Mouse (Mus musculus) midbrain, postnatal 0 days (tissue): ENCODE data around the gene Bap1. TPM values are rescaled to one million over a fixed set of nuclear protein-coding genes. Genes with fewer than 3 reads are reported as not detected.

ENCODE experiments used
- ATAC-seq: fragments of 200-750 bp; cut with Nextera tagmentation; 2 replicates; pipeline ENCODE4 v1.8.0; 2017; ENCODE audit warnings: moderate number of reproducible peaks, mild to moderate bottlenecking, moderate TSS enrichment, moderate library complexity; ENCODE audit not compliant: low FRiP score
- DNase-seq: peaks from one replicate; pipeline ENCODE4 v3.0.0-alpha.2; 2015; ENCODE audit warnings: low spot score
- H3K27ac ChIP-seq: fragments of 300-500 bp; sonication (generic); 2 replicates; pipeline ENCODE4 v1.5.1; 2014; ENCODE audit warnings: low read depth, mild to moderate bottlenecking, low read length, mixed read lengths
- H3K27me3 ChIP-seq: fragments of 300-500 bp; sonication (generic); 2 replicates; pipeline ENCODE4 v1.6.1; 2014; ENCODE audit warnings: low read length, control low read depth, mixed read lengths; ENCODE audit not compliant: insufficient read depth
- H3K36me3 ChIP-seq: fragments of 300-500 bp; sonication (generic); 2 replicates; pipeline ENCODE4 v1.6.1; 2014; ENCODE audit warnings: low read length, control low read depth, mixed read lengths; ENCODE audit not compliant: insufficient read depth
- H3K4me1 ChIP-seq: fragments of 300-500 bp; sonication (generic); 2 replicates; pipeline ENCODE4 v1.6.1; 2014; ENCODE audit warnings: mild to moderate bottlenecking, control low read depth, antibody characterized with exemption, low read length, mixed read lengths; ENCODE audit not compliant: insufficient read depth
- H3K4me2 ChIP-seq: fragments of 300-500 bp; sonication (generic); 2 replicates; pipeline ENCODE4 v1.6.1; 2014; ENCODE audit warnings: low read depth, mild to moderate bottlenecking, low read length, mixed read lengths; ENCODE audit not compliant: poor library complexity, severe bottlenecking
- H3K4me3 ChIP-seq: fragments of 300-500 bp; sonication (generic); 2 replicates; pipeline ENCODE4 v1.5.1; 2014; ENCODE audit warnings: low read depth, mild to moderate bottlenecking, low read length, moderate library complexity
- H3K9ac ChIP-seq: fragments of 300-500 bp; sonication (generic); replicated peaks from 2 replicates; pipeline ENCODE4 v1.6.1; 2014; ENCODE audit warnings: mild to moderate bottlenecking, low read length, moderate library complexity, mixed read lengths; ENCODE audit not compliant: poor library complexity, severe bottlenecking
- H3K9me3 ChIP-seq: fragments of 300-500 bp; sonication (generic); 2 replicates; pipeline ENCODE4 v1.6.1; 2016; ENCODE audit warnings: low read length, control low read depth
- CTCF ChIP-seq: IDR thresholded peaks from 2 replicates; pipeline ENCODE4 v1.5.1; 2016; ENCODE audit warnings: antibody characterized with exemption, mild to moderate bottlenecking
- WGBS: fragments of 180-500 bp; shearing (Covaris S2); extraction: QIAGEN DNeasy Blood & Tissue Kit; methylation state at CpG from one replicate; pipeline ENCODE4 v1.1.7; 2014; 5-methylcytosine and 5-hydroxymethylcytosine counted together
- polyA plus RNA-seq: library from polyadenylated mRNA; unstranded; fragments of >200 nt; fragmentation: Nextera tagmentation; extraction: Ambion mirVana; gene quantifications from 2 replicates; pipeline ENCODE4 v1.2.1, GENCODE M21; 2015
- total RNA-seq: library from RNA; depleted of rRNA; stranded (reverse); fragments of >200 nt; gene quantifications from 2 replicates; pipeline ENCODE4 v1.2.3, GENCODE M21; 2014

Bap1 gene
- total and polyA plus RNA-seq, 2 experiments from 2014 or later: 103 to 112 TPM

GRCm38 (mm10) chr14:31240528-31240927, 10.7 kb upstream of the Bap1 start:
- H3K9ac ChIP-seq: no peak overlapping the region
- no peaks in the 10 kb centered on the region for H3K9me3 ChIP-seq
- no peak overlapping the region for H3K4me3 ChIP-seq
- no peaks in the 10 kb centered on the region for H3K4me1 ChIP-seq
- H3K4me2 ChIP-seq: no peak overlapping the region
- no peak overlapping the region for H3K27ac ChIP-seq
- 79% methylated on average over 3 of the region's 3 CpGs for WGBS
- no peak for DNase-seq
- no peak for ATAC-seq
- no peak for TF ChIP-seq CTCF
- 0 out of 2 replicates have a peak, but pooled peaks cover 3% of the 10 kb centered on the region for H3K36me3 ChIP-seq
- H3K27me3 ChIP-seq: no peaks in the 10 kb centered on the region

GRCm38 (mm10) chr14:31244777-31245176, 6.5 kb upstream of the Bap1 start:
- Histone ChIP-seq H3K4me1 (no peaks in the 10 kb centered on the region), H3K4me3 (no peak overlapping the region), H3K4me2 (no peak overlapping the region), H3K27ac (no peak overlapping the region), H3K27me3 (no peaks in the 10 kb centered on the region), H3K36me3 (no peaks in the 10 kb centered on the region), H3K9ac (no peak overlapping the region), H3K9me3 (no peaks in the 10 kb centered on the region)
- WGBS: 82% methylated on average over 1 of the region's 1 CpGs
- no peak for TF ChIP-seq CTCF
- ATAC-seq: no peak
- DNase-seq: no peak

- H3K36me3 ChIP-seq: no peaks in the 10 kb centered on the region
- DNase-seq: no peak
- H3K4me3 ChIP-seq: no peak overlapping the region
- H3K27me3 ChIP-seq: no peaks in the 10 kb centered on the region
- H3K4me2 ChIP-seq: no peak overlapping the region
- no peaks in the 10 kb centered on the region for H3K4me1 ChIP-seq
- TF ChIP-seq CTCF: no peak
- ATAC-seq: no peak
- H3K9me3 ChIP-seq: no peaks in the 10 kb centered on the region
- 93% methylated on average over 1 of the region's 1 CpGs for WGBS
- no peak overlapping the region for H3K9ac ChIP-seq
- no peak overlapping the region for H3K27ac ChIP-seq
These were observed 5.3 kb upstream of the Bap1 start for GRCm38 (mm10) chr14:31245946-31246345.

- no peaks in the 10 kb centered on the region for H3K9me3 ChIP-seq
- H3K27ac ChIP-seq: no peak overlapping the region
- WGBS: 94% methylated on average over 6 of the region's 6 CpGs
- H3K9ac ChIP-seq: no peak overlapping the region
- no peak for ATAC-seq
- H3K36me3 ChIP-seq: peaks cover 6% of the 10 kb centered on the region; the same call in 1 of the 2 replicates
- DNase-seq: no peak
- no peak for TF ChIP-seq CTCF
- H3K4me2 ChIP-seq: no peak overlapping the region
- H3K27me3 ChIP-seq: no peaks in the 10 kb centered on the region
- no peak overlapping the region for H3K4me3 ChIP-seq
- H3K4me1 ChIP-seq: peaks cover 10% of the 10 kb centered on the region
These were observed 2.9 kb upstream of the Bap1 start for GRCm38 (mm10) chr14:31248396-31248795.

- Histone ChIP-seq H3K27ac (peak overlapping the region; percentile 95), H3K4me1 (peaks cover 10% of the 10 kb centered on the region), H3K36me3 (peaks cover 24% of the 10 kb centered on the region), H3K27me3 (no peaks in the 10 kb centered on the region), H3K4me2 (peak overlapping the region; percentile 85), H3K4me3 (peak overlapping the region; percentile 86), H3K9me3 (no peaks in the 10 kb centered on the region), H3K9ac (peak overlapping the region; percentile 92)
- ATAC-seq: 0 out of 2 replicates have a peak, but pooled peaks have one; percentile 6
- TF ChIP-seq CTCF: no peak
- WGBS: 19% methylated on average over 38 of the region's 38 CpGs
- DNase-seq: peak; percentile 47
These were observed 797 bp upstream of the Bap1 start for GRCm38 (mm10) chr14:31250222-31251083.

GRCm38 (mm10) chr14:31251626-31252025, 376 bp downstream of the Bap1 start:
- peak overlapping the region; percentile 85 for H3K4me2 ChIP-seq
- no peak for TF ChIP-seq CTCF
- DNase-seq: no peak
- ATAC-seq: no peak; the same call in 1 of the 2 replicates
- H3K36me3 ChIP-seq: peaks cover 36% of the 10 kb centered on the region
- H3K27ac ChIP-seq: peak overlapping the region; percentile 80
- H3K9me3 ChIP-seq: no peaks in the 10 kb centered on the region
- H3K27me3 ChIP-seq: no peaks in the 10 kb centered on the region
- peak overlapping the region; percentile 92 for H3K9ac ChIP-seq
- WGBS: 2% methylated on average over 18 of the region's 18 CpGs
- H3K4me3 ChIP-seq: peak overlapping the region; percentile 86
- H3K4me1 ChIP-seq: peaks cover 10% of the 10 kb centered on the region
